Mouse (Mus musculus) liver, adult 2 months (tissue): ENCODE results near the gene Pgm2. TPM values are rescaled to one million over a fixed set of nuclear protein-coding genes. Genes with fewer than 3 reads are reported as not detected.
A peak's percentile ranks its signal among the peaks of the same experiment; 100 is the strongest.

ENCODE experiments used
- DNase-seq: peaks from one replicate; pipeline ENCODE4 v3.0.0-alpha.2; 2011; ENCODE audit warnings: low read depth, low spot score; ENCODE audit errors: extremely low read depth
- H3K27ac ChIP-seq: fragments of 200-500 bp; replicated peaks from 2 replicates; pipeline ENCODE4 v1.5.1; 2012; ENCODE audit warnings: low read depth, mild to moderate bottlenecking, control low read depth, inconsistent platforms, low read length; ENCODE audit not compliant: insufficient read depth
- H3K27me3 ChIP-seq: fragments of 200-500 bp; 2 replicates; pipeline ENCODE4 v1.6.1; 2012; ENCODE audit warnings: mild to moderate bottlenecking, moderate library complexity, low read length, inconsistent platforms; ENCODE audit not compliant: control insufficient read depth, insufficient read depth
- H3K36me3 ChIP-seq: fragments of 200-500 bp; 2 replicates; pipeline ENCODE4 v1.6.1; 2012; ENCODE audit warnings: low read length, inconsistent platforms; ENCODE audit not compliant: control insufficient read depth, insufficient read depth
- H3K4me1 ChIP-seq: fragments of 200-500 bp; 2 replicates; pipeline ENCODE4 v1.6.1; 2011; ENCODE audit warnings: low read length; ENCODE audit not compliant: control insufficient read depth, insufficient read depth
- H3K4me3 ChIP-seq: fragments of 200-500 bp; 2 replicates; pipeline ENCODE4 v1.5.1; 2011; ENCODE audit warnings: low read depth, mild to moderate bottlenecking, control low read depth, low read length, moderate library complexity; ENCODE audit not compliant: insufficient read depth
- H3K79me2 ChIP-seq: fragments of 200-500 bp; 2 replicates; pipeline ENCODE4 v1.6.1; 2012; ENCODE audit warnings: inconsistent platforms, mild to moderate bottlenecking, low read length, moderate library complexity; ENCODE audit not compliant: control insufficient read depth, insufficient read depth
- H3K9ac ChIP-seq: fragments of 200-500 bp; 2 replicates; pipeline ENCODE4 v1.6.1; 2012; ENCODE audit warnings: low read depth, mild to moderate bottlenecking, control low read depth, inconsistent platforms, low read length
- CTCF ChIP-seq: fragments of 200-500 bp; IDR thresholded peaks from 2 replicates; pipeline ENCODE4 v1.5.1; 2011; ENCODE audit warnings: low read depth, low read length, control low read depth
- POLR2A ChIP-seq: fragments of 200-500 bp; IDR thresholded peaks from 2 replicates; pipeline ENCODE4 v1.6.1; 2011; ENCODE audit warnings: low read length, control low read depth; ENCODE audit not compliant: insufficient read depth; ENCODE audit errors: extremely low read depth
- WGBS: fragments of 180-500 bp; shearing (Covaris S2); methylation state at CpG from one replicate; pipeline ENCODE4 v1.1.7; 2018; 5-methylcytosine and 5-hydroxymethylcytosine counted together
- polyA plus RNA-seq: library from polyadenylated mRNA; depleted of rRNA; stranded (reverse); fragments of >200 nt; gene quantifications from 2 replicates; pipeline ENCODE4 v1.2.3, GENCODE M21; 2012; rRNA removed
- total RNA-seq: library from RNA; depleted of rRNA; stranded (reverse); fragments of >200 nt; gene quantifications from 2 replicates; pipeline ENCODE4 v1.2.3, GENCODE M21; 2014; rRNA removed

The Pgm2 gene
- 4.4 and 5.9 TPM in 2 replicates for total RNA-seq
- 2.0 and 2.4 TPM in 2 replicates for polyA plus RNA-seq

- peak within 1 kb of the TSS; percentile 82 for H3K4me3 ChIP-seq
- DNase-seq = peak; percentile 65
- peak within 1 kb of the TSS; percentile 80 for H3K9ac ChIP-seq
- peak within 1 kb of the TSS; percentile 37 for H3K27ac ChIP-seq
- H3K27me3 ChIP-seq = no peaks in the 10 kb centered on the region
- H3K79me2 ChIP-seq = no peaks in the 10 kb centered on the region
- no peaks in the 10 kb centered on the region for H3K4me1 ChIP-seq
- peaks cover 3% of the 10 kb centered on the region; the same call in 1 of the 2 replicates for H3K36me3 ChIP-seq
- under 1% methylated on average over 43 of the region's 43 CpGs for WGBS
- TF ChIP-seq CTCF (no peak), POLR2A (peak; percentile 83)
Observed at GRCm38 (mm10) chr5:64092748-64093292, at the start of gene Pgm2. Gene Pgm2 (plus strand): TSS chr5:64092950.

- 84% methylated on average over 5 of the region's 5 CpGs for WGBS
- Histone ChIP-seq H3K27me3 (no peaks in the 10 kb centered on the region), H3K4me1 (no peaks in the 10 kb centered on the region), H3K27ac (no peak overlapping the region), H3K36me3 (no peaks in the 10 kb centered on the region), H3K9ac (no peak overlapping the region), H3K4me3 (no peak overlapping the region), H3K79me2 (no peaks in the 10 kb centered on the region)
- no peak for TF ChIP-seq CTCF
- no peak for TF ChIP-seq POLR2A
- no peak for DNase-seq
Observed at GRCm38 (mm10) chr5:64043694-64044453, 48.9 kb upstream of the Pgm2 start.

DNA sequence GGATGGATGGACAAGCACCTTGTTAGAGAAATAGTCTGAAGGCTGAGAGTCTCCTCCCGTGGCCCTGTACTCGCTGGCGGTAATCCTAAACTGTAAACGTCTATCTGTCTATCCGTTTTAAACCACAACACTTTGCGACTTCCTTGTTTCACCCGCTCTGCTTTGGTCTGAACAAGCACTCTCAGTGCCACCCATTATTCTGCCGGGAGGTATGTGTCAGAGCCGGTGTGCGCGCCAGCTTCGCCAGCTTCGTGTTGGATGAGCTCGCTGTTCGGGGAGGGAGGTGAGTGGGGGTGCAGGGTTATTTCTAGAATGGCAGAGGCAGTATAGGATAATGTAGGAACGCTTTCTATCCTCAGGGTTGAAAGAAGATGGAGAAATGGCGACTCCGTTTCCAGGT lies 48.0 kb upstream of the Pgm2 start:
- no peak for DNase-seq
- Histone ChIP-seq H3K4me1 (no peaks in the 10 kb centered on the region), H3K27me3 (no peaks in the 10 kb centered on the region), H3K9ac (no peak overlapping the region), H3K79me2 (no peaks in the 10 kb centered on the region), H3K36me3 (no peaks in the 10 kb centered on the region), H3K27ac (no peak overlapping the region), H3K4me3 (no peak overlapping the region)
- TF ChIP-seq POLR2A (no peak), CTCF (no peak)
- 90% methylated on average over 18 of the region's 18 CpGs for WGBS

DNA sequence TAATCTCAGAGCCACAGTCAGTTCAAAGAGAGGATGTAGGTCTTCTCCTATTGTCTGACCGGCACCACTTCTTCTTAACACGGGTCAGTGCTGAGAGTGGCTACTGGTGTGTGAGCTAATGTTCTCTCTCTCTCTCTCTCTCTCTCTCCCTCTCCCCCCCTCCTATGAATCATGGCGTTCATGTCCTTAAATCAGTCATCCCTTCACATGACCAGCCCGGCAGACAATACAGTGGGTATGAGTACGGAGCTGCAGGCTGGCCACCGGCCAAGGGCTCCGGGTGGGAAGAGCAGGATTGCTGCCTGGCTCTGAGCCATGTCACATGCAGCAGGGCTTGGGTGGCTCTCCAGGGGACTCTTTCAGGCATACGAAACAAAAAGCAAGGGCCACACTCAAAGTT lies 47.2 kb upstream of the Pgm2 start:
- Histone ChIP-seq H3K9ac (no peak overlapping the region), H3K36me3 (no peaks in the 10 kb centered on the region), H3K27ac (no peak overlapping the region), H3K79me2 (no peaks in the 10 kb centered on the region), H3K27me3 (no peaks in the 10 kb centered on the region), H3K4me1 (no peaks in the 10 kb centered on the region), H3K4me3 (peak overlapping the region; percentile 7; the same call in 1 of the 2 replicates)
- TF ChIP-seq CTCF (no peak), POLR2A (no peak)
- no peak for DNase-seq
- WGBS = 38% methylated on average over 8 of the region's 8 CpGs

DNA sequence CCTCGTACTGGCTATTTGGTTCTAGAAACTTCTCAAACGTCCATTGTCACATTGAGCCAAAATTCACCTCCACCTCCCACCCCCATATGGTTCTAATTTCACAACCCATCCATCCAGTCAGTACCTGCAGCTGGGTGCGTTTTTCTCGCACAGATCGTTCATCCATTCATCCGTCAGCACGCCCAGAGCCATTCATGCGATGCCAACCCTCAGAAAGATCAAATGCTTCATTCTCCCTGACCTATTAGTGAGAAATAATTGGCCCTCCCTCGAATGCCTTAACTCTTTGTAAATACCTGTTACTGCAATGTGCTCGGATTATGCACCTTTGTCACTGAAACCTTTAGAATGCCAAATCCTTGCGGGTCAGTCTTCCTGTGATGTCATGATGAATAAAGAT lies 45.8 kb upstream of the Pgm2 start:
- WGBS = 85% methylated on average over 11 of the region's 11 CpGs

DNA sequence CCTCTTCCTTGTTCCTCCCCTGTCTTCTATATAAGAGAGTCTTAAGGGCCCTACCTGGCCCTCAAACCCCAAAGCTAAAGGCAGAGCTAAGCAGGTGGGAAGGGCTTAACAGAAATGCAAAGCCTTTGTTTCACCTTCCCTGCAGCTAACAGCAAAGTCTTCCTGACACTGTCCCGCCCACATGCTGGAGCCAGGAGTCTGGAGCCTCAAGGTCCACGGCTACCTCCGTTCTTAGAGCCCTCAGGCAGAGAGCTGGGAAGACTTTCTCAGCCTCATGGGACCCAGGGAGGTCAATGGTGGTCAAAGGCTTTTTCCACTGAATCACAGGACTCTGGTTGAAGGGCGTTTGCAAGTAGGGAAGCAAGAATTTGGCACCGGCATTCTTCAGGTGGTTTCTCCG lies 44.8 kb upstream of the Pgm2 start:
- Histone ChIP-seq H3K4me3 (no peak overlapping the region), H3K27ac (no peak overlapping the region), H3K4me1 (no peaks in the 10 kb centered on the region), H3K79me2 (no peaks in the 10 kb centered on the region), H3K9ac (no peak overlapping the region), H3K27me3 (no peaks in the 10 kb centered on the region), H3K36me3 (no peaks in the 10 kb centered on the region)
- no peak for TF ChIP-seq CTCF
- no peak for TF ChIP-seq POLR2A
- 73% methylated on average over 6 of the region's 6 CpGs for whole genome bisulfite sequencing
- no peak for DNase-seq

More for the DNA sequence above, 45.8 kb upstream of the Pgm2 start:
- no peak overlapping the region for H3K9ac ChIP-seq
- no peaks in the 10 kb centered on the region for H3K79me2 ChIP-seq
- H3K36me3 ChIP-seq = no peaks in the 10 kb centered on the region
- DNase-seq = no peak
- no peak overlapping the region for H3K4me3 ChIP-seq
- H3K27me3 ChIP-seq = no peaks in the 10 kb centered on the region
- TF ChIP-seq CTCF (no peak), POLR2A (no peak)
- no peaks in the 10 kb centered on the region for H3K4me1 ChIP-seq
- no peak overlapping the region for H3K27ac ChIP-seq
